Mouse (Mus musculus) heart, postnatal 25 days (tissue): Measurements from ENCODE around the gene Eef1e1. TPM values are rescaled to one million over a fixed set of nuclear protein-coding genes. Genes with fewer than 3 reads are reported as not detected.

Experiments
- total RNA-seq, 2 experiments: library from RNA; stranded (reverse); gene quantifications; 2 replicates each; pipeline ENCODE4 v1.2.3; 2021

Eef1e1 gene
- total RNA-seq, 2 experiments from 2014 or later = 11.2 to 13.7 TPM

Other genes starting within 250 kb of the Eef1e1 start
- gene Txndc5, start 130.2 kb downstream of the Eef1e1 start, total RNA-seq = 10 to 100 TPM; 32.3 to 37.4 TPM
- 10 to 100 TPM in 1 of 2 experiments, 1 to 10 TPM in 1; 8.9 to 10.2 TPM for gene Bloc1s5, start 23.9 kb downstream of the Eef1e1 start, total RNA-seq